Mouse (Mus musculus): ENCODE results near the gene Krt9. TPM values are rescaled to one million over a fixed set of nuclear protein-coding genes. Genes with fewer than 3 reads are reported as not detected.
"Not testable (repeated sequence)": the region's sequence is repeated elsewhere in the genome, so short reads cannot be mapped to it uniquely, and the experiment has no call there.

Gene Krt9
- polyA plus RNA-seq (2012; rRNA removed): 4.7 and 6.4 TPM in 2 replicates

GRCm38 (mm10) chr11:100192992-100193391 lies at the start of gene Krt9:
Krt9 (minus strand) TSS chr11:100193246.
- TF ChIP-seq CTCF (IDR thresholded peaks at IDR 0.05; ENCODE audit: extremely low read depth, insufficient read depth, low read length): no peak
- no peak within 1 kb of the TSS for H3K4me3 ChIP-seq (ENCODE audit: insufficient read depth, low read length)
- peaks cover 9% of the 10 kb centered on the region for H3K4me1 ChIP-seq (ENCODE audit: control insufficient read depth, insufficient read depth, low read length)
- H3K27ac ChIP-seq (ENCODE audit: insufficient read depth, low read length): peak within 1 kb of the TSS; percentile 45

GRCm38 (mm10) chr11:100240272-100240671 lies 47.2 kb upstream of the Krt9 start:
- not testable (repeated sequence) for H3K27ac ChIP-seq (ENCODE audit: insufficient read depth, low read length); H3K4me1 ChIP-seq (ENCODE audit: control insufficient read depth, insufficient read depth, low read length); H3K4me3 ChIP-seq (ENCODE audit: insufficient read depth, low read length)

- H3K4me1 ChIP-seq (ENCODE audit: control insufficient read depth, insufficient read depth, low read length): no peaks in the 10 kb centered on the region
- no peak overlapping the region for H3K27ac ChIP-seq (ENCODE audit: insufficient read depth, low read length)
- no peak overlapping the region for H3K4me3 ChIP-seq (ENCODE audit: insufficient read depth, low read length)
- TF ChIP-seq POLR2A (IDR thresholded peaks at IDR 0.05; ENCODE audit: extremely low read depth, insufficient read depth, low read length): no peak
- TF ChIP-seq CTCF (IDR thresholded peaks at IDR 0.05; ENCODE audit: extremely low read depth, insufficient read depth, low read length): no peak
These were observed 28.7 kb upstream of the Krt9 start for GRCm38 (mm10) chr11:100221741-100222140.

- no peak overlapping the region for H3K4me3 ChIP-seq (ENCODE audit: insufficient read depth, low read length)
- H3K27ac ChIP-seq (ENCODE audit: insufficient read depth, low read length): no peak overlapping the region
- TF ChIP-seq POLR2A (IDR thresholded peaks at IDR 0.05; ENCODE audit: extremely low read depth, insufficient read depth, low read length): no peak
- no peak for TF ChIP-seq CTCF (IDR thresholded peaks at IDR 0.05; ENCODE audit: extremely low read depth, insufficient read depth, low read length)
- H3K4me1 ChIP-seq (ENCODE audit: control insufficient read depth, insufficient read depth, low read length): no peaks in the 10 kb centered on the region
These were observed 26.3 kb upstream of the Krt9 start for GRCm38 (mm10) chr11:100219304-100219703.

- Histone ChIP-seq H3K27ac (ENCODE audit: insufficient read depth, low read length) (no peak overlapping the region), H3K4me1 (ENCODE audit: control insufficient read depth, insufficient read depth, low read length) (no peaks in the 10 kb centered on the region), H3K4me3 (ENCODE audit: insufficient read depth, low read length) (no peak overlapping the region)
- TF ChIP-seq POLR2A (IDR thresholded peaks at IDR 0.05; ENCODE audit: extremely low read depth, insufficient read depth, low read length): no peak
- no peak for TF ChIP-seq CTCF (IDR thresholded peaks at IDR 0.05; ENCODE audit: extremely low read depth, insufficient read depth, low read length)
These were observed 15.5 kb upstream of the Krt9 start for GRCm38 (mm10) chr11:100208542-100208941.

GRCm38 (mm10) chr11:100207498-100207897 lies 14.5 kb upstream of the Krt9 start, which contains the start of gene Krt14:
Krt14 (minus strand) TSS chr11:100207548.
- Histone ChIP-seq H3K27ac (ENCODE audit: insufficient read depth, low read length) (no peak within 1 kb of the TSS), H3K4me3 (ENCODE audit: insufficient read depth, low read length) (no peak within 1 kb of the TSS)
- TF ChIP-seq CTCF (IDR thresholded peaks at IDR 0.05; ENCODE audit: extremely low read depth, insufficient read depth, low read length) (no peak), POLR2A (IDR thresholded peaks at IDR 0.05; ENCODE audit: extremely low read depth, insufficient read depth, low read length) (no peak)

GRCm38 (mm10) chr11:100203448-100203847 lies 10.4 kb upstream of the Krt9 start:
- Histone ChIP-seq H3K4me1 (ENCODE audit: control insufficient read depth, insufficient read depth, low read length) (no peaks in the 10 kb centered on the region), H3K4me3 (ENCODE audit: insufficient read depth, low read length) (no peak overlapping the region), H3K27ac (ENCODE audit: insufficient read depth, low read length) (no peak overlapping the region)
- no peak for TF ChIP-seq CTCF (IDR thresholded peaks at IDR 0.05; ENCODE audit: extremely low read depth, insufficient read depth, low read length)
- TF ChIP-seq POLR2A (IDR thresholded peaks at IDR 0.05; ENCODE audit: extremely low read depth, insufficient read depth, low read length): no peak

More at GRCm38 (mm10) chr11:100207498-100207897, 14.5 kb upstream of the Krt9 start, which contains the start of gene Krt14:
- no peaks in the 10 kb centered on the region for H3K4me1 ChIP-seq (ENCODE audit: control insufficient read depth, insufficient read depth, low read length)

GRCm38 (mm10) chr11:100202906-100203305 lies 9.9 kb upstream of the Krt9 start:
- H3K4me1 ChIP-seq (ENCODE audit: control insufficient read depth, insufficient read depth, low read length): no peaks in the 10 kb centered on the region
- no peak overlapping the region for H3K27ac ChIP-seq (ENCODE audit: insufficient read depth, low read length)
- H3K4me3 ChIP-seq (ENCODE audit: insufficient read depth, low read length): no peak overlapping the region
- TF ChIP-seq CTCF (IDR thresholded peaks at IDR 0.05; ENCODE audit: extremely low read depth, insufficient read depth, low read length) (no peak), POLR2A (IDR thresholded peaks at IDR 0.05; ENCODE audit: extremely low read depth, insufficient read depth, low read length) (no peak)

- Histone ChIP-seq H3K27ac (ENCODE audit: insufficient read depth, low read length) (no peak overlapping the region), H3K4me3 (ENCODE audit: insufficient read depth, low read length) (no peak overlapping the region), H3K4me1 (ENCODE audit: control insufficient read depth, insufficient read depth, low read length) (no peaks in the 10 kb centered on the region)
- TF ChIP-seq POLR2A (IDR thresholded peaks at IDR 0.05; ENCODE audit: extremely low read depth, insufficient read depth, low read length) (no peak), CTCF (IDR thresholded peaks at IDR 0.05; ENCODE audit: extremely low read depth, insufficient read depth, low read length) (peak; percentile 54; the same call in 1 of the 2 replicates)
These were observed 7.2 kb upstream of the Krt9 start for GRCm38 (mm10) chr11:100200104-100200820.

- peaks cover under 1% of the 10 kb centered on the region for H3K4me1 ChIP-seq (ENCODE audit: control insufficient read depth, insufficient read depth, low read length)
- no peak for TF ChIP-seq POLR2A (IDR thresholded peaks at IDR 0.05; ENCODE audit: extremely low read depth, insufficient read depth, low read length)
- TF ChIP-seq CTCF (IDR thresholded peaks at IDR 0.05; ENCODE audit: extremely low read depth, insufficient read depth, low read length): no peak
- H3K4me3 ChIP-seq (ENCODE audit: insufficient read depth, low read length): no peak overlapping the region
- H3K27ac ChIP-seq (ENCODE audit: insufficient read depth, low read length): no peak overlapping the region
These were observed 5.6 kb upstream of the Krt9 start for GRCm38 (mm10) chr11:100198666-100199065.
